Mouse (Mus musculus) heart, embryonic 10.5 days (tissue): ENCODE data around the gene Smim14. TPM values are rescaled to one million over a fixed set of nuclear protein-coding genes. Genes with fewer than 3 reads are reported as not detected.
"Not testable (repeated sequence)": the region's sequence is repeated elsewhere in the genome, so short reads cannot be mapped to it uniquely, and the experiment has no call there.

Experiments used
- DNase-seq: peaks from one replicate; pipeline ENCODE4 v3.0.0-alpha.2; 2017; ENCODE audit warnings: low spot score
- H3K27ac ChIP-seq: fragments of 300-500 bp; sonication (generic); 2 replicates; pipeline ENCODE4 v1.5.1; 2016; ENCODE audit warnings: mild to moderate bottlenecking
- H3K27me3 ChIP-seq: fragments of 300-500 bp; sonication (generic); 2 replicates; pipeline ENCODE4 v1.6.1; 2016; ENCODE audit warnings: mild to moderate bottlenecking; ENCODE audit not compliant: poor library complexity, insufficient read depth, severe bottlenecking
- H3K36me3 ChIP-seq: fragments of 300-500 bp; sonication (generic); 2 replicates; pipeline ENCODE4 v1.6.1; 2016; ENCODE audit warnings: mild to moderate bottlenecking, moderate library complexity
- H3K4me1 ChIP-seq: fragments of 300-500 bp; sonication (generic); 2 replicates; pipeline ENCODE4 v1.6.1; 2016; ENCODE audit warnings: mild to moderate bottlenecking
- H3K4me3 ChIP-seq: fragments of 300-500 bp; sonication (generic); 2 replicates; pipeline ENCODE4 v1.5.1; 2016; ENCODE audit warnings: mild to moderate bottlenecking, moderate library complexity
- H3K9me3 ChIP-seq: fragments of 300-500 bp; sonication (generic); 2 replicates; pipeline ENCODE4 v1.6.1; 2016; ENCODE audit warnings: mild to moderate bottlenecking, moderate library complexity
- WGBS: fragments of 180-500 bp; shearing (Covaris S2); methylation state at CpG from one replicate; pipeline ENCODE4 v1.1.7; 2016; 5-methylcytosine and 5-hydroxymethylcytosine counted together
- polyA plus RNA-seq: library from polyadenylated mRNA; unstranded; fragments of >200 nt; fragmentation: Nextera tagmentation; extraction: Ambion mirVana; gene quantifications from 2 replicates; pipeline ENCODE4 v1.2.1, GENCODE M21; 2016

The Smim14 gene
- polyA plus RNA-seq, 1 experiment from 2014 or later = 99.0 TPM

GRCm38 (mm10) chr5:65538829-65539228 lies 1.8 kb upstream of the Smim14 start:
- WGBS = 58% methylated on average over 4 of the region's 4 CpGs
- peaks cover 23% of the 10 kb centered on the region for H3K4me1 ChIP-seq
- DNase-seq = no peak
- no peaks in the 10 kb centered on the region for H3K27me3 ChIP-seq
- H3K4me3 ChIP-seq = peak overlapping the region; percentile 97
- peaks cover 3% of the 10 kb centered on the region; the same call in 1 of the 2 replicates for H3K36me3 ChIP-seq
- no peak overlapping the region for H3K27ac ChIP-seq
- H3K9me3 ChIP-seq = no peaks in the 10 kb centered on the region

- peak overlapping the region; percentile 96 for H3K27ac ChIP-seq
- peaks cover 23% of the 10 kb centered on the region for H3K4me1 ChIP-seq
- H3K36me3 ChIP-seq = 0 out of 2 replicates have a peak, but pooled peaks cover 3% of the 10 kb centered on the region
- H3K27me3 ChIP-seq = no peaks in the 10 kb centered on the region
- 1% methylated on average over 4 of the region's 4 CpGs for WGBS
- H3K4me3 ChIP-seq = peak overlapping the region; percentile 97
- H3K9me3 ChIP-seq = no peaks in the 10 kb centered on the region
- no peak for DNase-seq
These were observed 1.1 kb upstream of the Smim14 start for GRCm38 (mm10) chr5:65538121-65538520.

DNA sequence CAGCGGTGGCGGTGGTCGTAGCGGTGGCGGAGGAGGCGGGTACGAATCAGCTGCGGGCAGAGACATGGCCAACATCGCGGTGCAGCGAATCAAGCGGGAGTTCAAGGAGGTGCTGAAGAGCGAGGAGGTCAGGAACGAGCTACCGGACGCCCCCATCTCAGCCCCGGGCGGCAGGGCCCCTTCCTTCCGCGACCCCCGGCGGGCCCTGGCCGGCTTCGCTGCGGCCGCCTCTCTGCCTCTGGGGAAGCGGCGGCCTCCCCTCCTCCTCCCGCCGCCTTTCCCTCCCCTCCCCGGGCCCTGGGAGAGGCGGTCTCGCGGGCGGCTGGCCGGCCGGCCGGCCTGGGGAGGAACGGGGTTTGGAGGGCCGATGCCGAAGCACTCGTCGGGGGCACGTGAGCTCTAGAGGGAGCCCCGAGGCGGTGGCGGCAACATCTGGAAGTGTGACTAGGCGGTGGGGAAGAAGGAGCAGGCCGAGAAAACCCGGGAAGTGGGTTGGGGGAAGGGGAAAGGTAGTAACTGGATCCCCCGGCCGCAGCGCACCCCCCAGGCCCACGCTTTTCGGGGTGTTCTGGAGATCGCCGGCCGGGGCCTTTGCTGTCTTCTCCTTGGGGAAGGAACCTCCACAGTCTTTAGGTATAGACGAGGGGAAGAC lies 562 bp upstream of the Smim14 start:
- Histone ChIP-seq H3K4me3 (peak overlapping the region; percentile 97), H3K27me3 (no peaks in the 10 kb centered on the region), H3K27ac (peak overlapping the region; percentile 96), H3K4me1 (peaks cover 23% of the 10 kb centered on the region), H3K36me3 (0 out of 2 replicates have a peak, but pooled peaks cover 3% of the 10 kb centered on the region), H3K9me3 (no peaks in the 10 kb centered on the region)
- under 1% methylated on average over 49 of the region's 59 CpGs for WGBS
- DNase-seq = no peak

GRCm38 (mm10) chr5:65536068-65536465 lies 917 bp downstream of the Smim14 start:
- 73% methylated on average over 10 of the region's 10 CpGs for WGBS
- not testable (repeated sequence) for H3K36me3 ChIP-seq, H3K9me3 ChIP-seq, DNase-seq, H3K27me3 ChIP-seq
- Histone ChIP-seq H3K4me3 (peak overlapping the region; percentile 97), H3K27ac (peak overlapping the region; percentile 96), H3K4me1 (peaks cover 23% of the 10 kb centered on the region)

GRCm38 (mm10) chr5:65535457-65536067 lies 1.4 kb downstream of the Smim14 start:
- WGBS = 76% methylated on average over 5 of the region's 5 CpGs
- H3K27me3 ChIP-seq = no peaks in the 10 kb centered on the region
- no peak overlapping the region for H3K27ac ChIP-seq
- 0 out of 2 replicates have a peak, but pooled peaks cover 3% of the 10 kb centered on the region for H3K36me3 ChIP-seq
- no peak for DNase-seq
- peaks cover 23% of the 10 kb centered on the region for H3K4me1 ChIP-seq
- no peak overlapping the region for H3K4me3 ChIP-seq
- H3K9me3 ChIP-seq = no peaks in the 10 kb centered on the region

DNA sequence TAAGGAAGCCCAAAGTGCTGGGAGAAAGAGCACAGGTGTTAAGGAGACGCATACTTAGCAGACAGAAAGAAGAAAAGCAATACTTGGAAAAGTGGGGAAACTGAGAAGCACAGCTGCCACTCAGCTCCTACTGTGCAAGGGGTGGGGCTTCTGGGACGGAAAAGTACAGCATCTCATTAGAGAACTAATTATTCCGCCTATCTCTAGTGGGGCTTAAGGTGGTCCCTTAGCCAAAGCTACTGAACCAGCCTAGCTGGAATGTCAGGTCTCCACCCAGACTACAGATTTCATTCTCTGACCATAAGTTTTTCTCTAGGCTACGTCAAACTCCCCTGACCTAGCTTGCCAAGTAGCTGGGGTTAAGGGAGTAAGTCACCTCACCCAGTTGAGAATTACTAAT lies 2.5 kb downstream of the Smim14 start:
- Histone ChIP-seq H3K27ac (no peak overlapping the region), H3K9me3 (no peaks in the 10 kb centered on the region), H3K4me3 (no peak overlapping the region), H3K4me1 (peaks cover 19% of the 10 kb centered on the region), H3K27me3 (no peaks in the 10 kb centered on the region), H3K36me3 (no peaks in the 10 kb centered on the region)
- 70% methylated on average over 4 of the region's 4 CpGs for WGBS
- no peak for DNase-seq

DNA sequence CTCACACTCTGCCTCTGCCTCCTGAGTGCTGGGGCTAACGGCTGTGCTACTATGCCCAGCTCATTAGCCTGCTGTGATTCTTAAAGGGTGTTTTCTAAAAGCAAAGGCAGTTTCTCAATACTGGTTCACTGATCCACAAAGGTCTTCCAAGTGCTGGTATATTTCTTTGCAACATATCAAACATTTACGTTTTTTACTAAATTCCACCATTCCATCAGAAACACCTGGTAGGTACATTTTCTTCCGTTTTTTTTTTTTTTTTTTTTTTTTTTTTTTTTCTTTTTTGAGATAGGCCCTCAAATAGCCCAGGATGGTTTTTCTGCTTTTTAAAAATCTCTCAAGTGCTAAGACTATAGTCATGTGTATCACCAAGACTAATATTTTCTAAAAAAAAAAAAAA lies 5.7 kb downstream of the Smim14 start:
- WGBS = 82% methylated on average over 3 of the region's 3 CpGs

GRCm38 (mm10) chr5:65525674-65526443 lies 11.1 kb downstream of the Smim14 start:
- no peak for DNase-seq
- Histone ChIP-seq H3K4me1 (no peaks in the 10 kb centered on the region; the same call in 1 of the 2 replicates), H3K36me3 (no peaks in the 10 kb centered on the region), H3K9me3 (no peaks in the 10 kb centered on the region), H3K27ac (no peak overlapping the region), H3K27me3 (no peaks in the 10 kb centered on the region), H3K4me3 (no peak overlapping the region)
- WGBS = 16% methylated on average over 8 of the region's 8 CpGs

More for the DNA sequence above, 5.7 kb downstream of the Smim14 start:
- Histone ChIP-seq H3K4me1 (peaks cover 3% of the 10 kb centered on the region; the same call in 1 of the 2 replicates), H3K27me3 (no peaks in the 10 kb centered on the region), H3K27ac (no peak overlapping the region), H3K9me3 (no peaks in the 10 kb centered on the region), H3K36me3 (no peaks in the 10 kb centered on the region), H3K4me3 (no peak overlapping the region)
- DNase-seq = no peak

GRCm38 (mm10) chr5:65524831-65525230 lies 12.2 kb downstream of the Smim14 start:
- Histone ChIP-seq H3K27ac (no peak overlapping the region), H3K9me3 (no peaks in the 10 kb centered on the region), H3K4me1 (no peaks in the 10 kb centered on the region; the same call in 1 of the 2 replicates), H3K27me3 (no peaks in the 10 kb centered on the region), H3K36me3 (no peaks in the 10 kb centered on the region), H3K4me3 (no peak overlapping the region)
- no peak for DNase-seq
- WGBS = 70% methylated on average over 4 of the region's 4 CpGs

DNA sequence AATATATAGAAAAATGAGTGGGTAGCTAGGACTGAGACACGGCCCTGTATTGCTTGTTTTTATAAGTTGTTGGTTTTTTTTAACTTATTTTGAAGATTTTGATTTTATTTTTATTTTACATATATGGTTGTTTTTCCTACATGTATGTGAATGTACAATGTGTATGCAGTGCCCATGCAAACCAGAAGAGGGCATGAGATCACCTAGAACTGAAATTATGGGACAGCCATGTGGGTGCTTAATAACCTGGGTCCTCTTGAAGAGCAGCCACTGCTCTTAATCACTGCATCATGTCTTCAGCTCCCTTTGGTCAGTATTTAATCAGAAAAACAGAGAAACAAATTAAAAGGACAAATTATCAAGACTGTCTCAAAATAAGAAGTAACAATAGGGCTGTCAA lies 15.2 kb downstream of the Smim14 start:
- no peak for DNase-seq
- WGBS = 78% methylated on average over 1 of the region's 1 CpGs

GRCm38 (mm10) chr5:65514635-65515278 lies 22.2 kb downstream of the Smim14 start:
- Histone ChIP-seq H3K27ac (no peak overlapping the region), H3K27me3 (no peaks in the 10 kb centered on the region), H3K36me3 (no peaks in the 10 kb centered on the region), H3K4me1 (no peaks in the 10 kb centered on the region), H3K9me3 (no peaks in the 10 kb centered on the region), H3K4me3 (no peak overlapping the region)
- DNase-seq = no peak
- 59% methylated on average over 5 of the region's 5 CpGs for WGBS

More for the DNA sequence above, 15.2 kb downstream of the Smim14 start:
- Histone ChIP-seq H3K27ac (no peak overlapping the region), H3K4me1 (no peaks in the 10 kb centered on the region; the same call in 1 of the 2 replicates), H3K9me3 (no peaks in the 10 kb centered on the region), H3K4me3 (no peak overlapping the region), H3K36me3 (no peaks in the 10 kb centered on the region), H3K27me3 (no peaks in the 10 kb centered on the region)

- no peak overlapping the region for H3K27ac ChIP-seq
- H3K9me3 ChIP-seq = no peaks in the 10 kb centered on the region
- no peak overlapping the region for H3K4me3 ChIP-seq
- WGBS = 81% methylated on average over 3 of the region's 3 CpGs
- DNase-seq = no peak
- no peaks in the 10 kb centered on the region for H3K27me3 ChIP-seq
- H3K36me3 ChIP-seq = no peaks in the 10 kb centered on the region
- no peaks in the 10 kb centered on the region for H3K4me1 ChIP-seq
These were observed 23.5 kb downstream of the Smim14 start for GRCm38 (mm10) chr5:65513506-65513905.
